ENCODE assay signal across 7 mouse cellular contexts in genomic region chr16:36040640-36041624, GRCm38 (mm10). TPM values are rescaled to one million over a fixed set of nuclear protein-coding genes. Genes with fewer than 3 reads are reported as not detected.
DNase-seq lines count a peak whose midpoint lies in the region; ATAC-seq and TF ChIP-seq lines count a peak whose summit lies in the region.

Gene Wdr5b (plus strand): TSS chr16:36041190.

- H3K4me3 ChIP-seq in embryonic facial prominence, embryonic 10.5 days, result peak within 1 kb of the TSS; percentile 76
- peak within 1 kb of the TSS; percentile 61 for H3K4me3 ChIP-seq in intestine, postnatal 0 days (ENCODE audit: low read depth, low read length)
- H3K4me3 ChIP-seq in midbrain, embryonic 12.5 days, result peak within 1 kb of the TSS; percentile 67
- peak within 1 kb of the TSS; percentile 85 for H3K4me3 ChIP-seq in small intestine, adult 2 months (ENCODE audit: low read depth, low read length)

- H3K9ac ChIP-seq in intestine, postnatal 0 days (ENCODE audit: low read depth, low read length), result peak within 1 kb of the TSS; percentile 78
- H3K9ac ChIP-seq in midbrain, embryonic 12.5 days (replicated peaks), result peak within 1 kb of the TSS; percentile 73

- 2% methylated on average over 39 of the region's 39 CpGs for WGBS in embryonic facial prominence, embryonic 10.5 days
- 1% methylated on average over 39 of the region's 39 CpGs for WGBS in intestine, postnatal 0 days
- 2% methylated on average over 39 of the region's 39 CpGs for WGBS in midbrain, embryonic 12.5 days
- under 1% methylated on average over 39 of the region's 39 CpGs for WGBS in small intestine, adult 2 months

- peaks cover 45% of the 10 kb centered on the region for H3K36me3 ChIP-seq in embryonic facial prominence, embryonic 10.5 days (replicated peaks)
- peaks cover 23% of the 10 kb centered on the region for H3K36me3 ChIP-seq in intestine, postnatal 0 days (ENCODE audit: control insufficient read depth, insufficient read depth)
- peaks cover 18% of the 10 kb centered on the region for H3K36me3 ChIP-seq in midbrain, embryonic 12.5 days
- peaks cover 9% of the 10 kb centered on the region for H3K36me3 ChIP-seq in small intestine, adult 2 months (ENCODE audit: control insufficient read depth, insufficient read depth, low read length)

- intact Hi-C loops in left cerebral cortex, postnatal 4 days (cut with DNase I), result no loop called here

- peak within 1 kb of the TSS; percentile 88 for H3K27ac ChIP-seq in embryonic facial prominence, embryonic 10.5 days (replicated peaks)
- peak within 1 kb of the TSS; percentile 73 for H3K27ac ChIP-seq in intestine, postnatal 0 days (ENCODE audit: low read depth, low read length)
- peak within 1 kb of the TSS; percentile 72 for H3K27ac ChIP-seq in midbrain, embryonic 12.5 days (replicated peaks)
- H3K27ac ChIP-seq in small intestine, adult 2 months (ENCODE audit: insufficient read depth, low read depth, low read length), result peak within 1 kb of the TSS; percentile 70

- H3K4me1 ChIP-seq in embryonic facial prominence, embryonic 10.5 days, result peaks cover 21% of the 10 kb centered on the region
- H3K4me1 ChIP-seq in intestine, postnatal 0 days (replicated peaks; ENCODE audit: control insufficient read depth, insufficient read depth, low read length), result no peaks in the 10 kb centered on the region
- H3K4me1 ChIP-seq in midbrain, embryonic 12.5 days, result peaks cover 13% of the 10 kb centered on the region
- no peaks in the 10 kb centered on the region; the same call in 1 of the 2 replicates for H3K4me1 ChIP-seq in small intestine, adult 2 months (ENCODE audit: control insufficient read depth, insufficient read depth, insufficient read length, low read length)

- no peaks in the 10 kb centered on the region for H3K27me3 ChIP-seq in embryonic facial prominence, embryonic 10.5 days (replicated peaks; ENCODE audit: low read depth, poor library complexity, severe bottlenecking)
- no peaks in the 10 kb centered on the region for H3K27me3 ChIP-seq in intestine, postnatal 0 days (replicated peaks; ENCODE audit: control insufficient read depth, insufficient read depth, low read length)
- no peaks in the 10 kb centered on the region for H3K27me3 ChIP-seq in midbrain, embryonic 12.5 days
- H3K27me3 ChIP-seq in small intestine, adult 2 months (ENCODE audit: control insufficient read depth, insufficient read depth, low read length), result no peaks in the 10 kb centered on the region

- peak; percentile 91 for DNase-seq in adrenal gland, postnatal 10 days
- peak; percentile 91 for DNase-seq in embryonic facial prominence, embryonic 10.5 days (ENCODE audit: low spot score)
- DNase-seq in gonadal fat pad, adult 2 months (ENCODE audit: low read depth), result peak; percentile 89
- peak; percentile 91 for DNase-seq in left cerebral cortex, postnatal 4 days

- TF ChIP-seq POLR2A in small intestine, adult 2 months (IDR thresholded peaks at IDR 0.05; ENCODE audit: low read depth, low read length), result peak; percentile 71; the same call in 1 of the 2 replicates

- H3K9me3 ChIP-seq in embryonic facial prominence, embryonic 10.5 days, result no peaks in the 10 kb centered on the region
- no peaks in the 10 kb centered on the region for H3K9me3 ChIP-seq in intestine, postnatal 0 days (ENCODE audit: control insufficient read depth)
- no peaks in the 10 kb centered on the region for H3K9me3 ChIP-seq in midbrain, embryonic 12.5 days

- peak; percentile 97 for ATAC-seq in intestine, postnatal 0 days
- ATAC-seq in midbrain, embryonic 12.5 days (ENCODE audit: low FRiP score, low read depth), result peak; percentile 95

- peak within 1 kb of the TSS; percentile 84 for H3K4me2 ChIP-seq in intestine, postnatal 0 days (replicated peaks; ENCODE audit: low read depth)
- H3K4me2 ChIP-seq in midbrain, embryonic 12.5 days (replicated peaks), result peak within 1 kb of the TSS; percentile 80

- no peak for TF ChIP-seq CTCF in intestine, postnatal 0 days (IDR thresholded peaks at IDR 0.05; ENCODE audit: low read depth)
- TF ChIP-seq CTCF in small intestine, adult 2 months (IDR thresholded peaks at IDR 0.05; ENCODE audit: extremely low read depth, insufficient read length, insufficient replicate concordance, low read depth, low read length), result peak; percentile 11; the same call in 1 of the 2 replicates

RNA-seq across cellular contexts. Expression of gene Wdr5b, which starts in this region (rescaled TPM):
- 1 to 10 TPM; 4.3 to 5.3 TPM for total RNA-seq in adrenal gland, postnatal 10 days (2021)
- polyA plus RNA-seq in embryonic facial prominence, embryonic 10.5 days (2016; fragmentation: Nextera tagmentation; extraction: Ambion mirVana), result 7.8 and 8.7 TPM in 2 replicates
- polyA plus RNA-seq in gonadal fat pad, adult 2 months (2012; rRNA removed), result 2.8 and 2.9 TPM in 2 replicates
- polyA plus RNA-seq in intestine, postnatal 0 days (2015; fragmentation: Nextera tagmentation; extraction: Ambion mirVana), result 3.8 and 4.0 TPM in 2 replicates
- total RNA-seq in left cerebral cortex, postnatal 4 days (2021), result 1 to 10 TPM; 6.8 to 7.0 TPM
- polyA plus RNA-seq in midbrain, embryonic 12.5 days (2016; fragmentation: Nextera tagmentation; extraction: Ambion mirVana), result 12.5 and 13.2 TPM in 2 replicates
- polyA plus RNA-seq in small intestine, adult 2 months (2012; rRNA removed), result 0.39 and 0.60 TPM in 2 replicates

Comparison
In these comparisons a context has a peak if more than half of its experiments do, and no peak if none do; other contexts are left out.
1. Peak in every context shown above with its lines: DNase-seq, ATAC-seq, H3K4me3 ChIP-seq and H3K27ac ChIP-seq.